Mouse (Mus musculus) adipocyte (in vitro differentiated cells): Measurements from ENCODE around the gene Spag6.

Experiments used
- DNase-seq: peaks from one replicate; pipeline ENCODE4 v3.0.0-alpha.2; 2016; ENCODE audit warnings: low spot score

Spag6 gene

DNA sequence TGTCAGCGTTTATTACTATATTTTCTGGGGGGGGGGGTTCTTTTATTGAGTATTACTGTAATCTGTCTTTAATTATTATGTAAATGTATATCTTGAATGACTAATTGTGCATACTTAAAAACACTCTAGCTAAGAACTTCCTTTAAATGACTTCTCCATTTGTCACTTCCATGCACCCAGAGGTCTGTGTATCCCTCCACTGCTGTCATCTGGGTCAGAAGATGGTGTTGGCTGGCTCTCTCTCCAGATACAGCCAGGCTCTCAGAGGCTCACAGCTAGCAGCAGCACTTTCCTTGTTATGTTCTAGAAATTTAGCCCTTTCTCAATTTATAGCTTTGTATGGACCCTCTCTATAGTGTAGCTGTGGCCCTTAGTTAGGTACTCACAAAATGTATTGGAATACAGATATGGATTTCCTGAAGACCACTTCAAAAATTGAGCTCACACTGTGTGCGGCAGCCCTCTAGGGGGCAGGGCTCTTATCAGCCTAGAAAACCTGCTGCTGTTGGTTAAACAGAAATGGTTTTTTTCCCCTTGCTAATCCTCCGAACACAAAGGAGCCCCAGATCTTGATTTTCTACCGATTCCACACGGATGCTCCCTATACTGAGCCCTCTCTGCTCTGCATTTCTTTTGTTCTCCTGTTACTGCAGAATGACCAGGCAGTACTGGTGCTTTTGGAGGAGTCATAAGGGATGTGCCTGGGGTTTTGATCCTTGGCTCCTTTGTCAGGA lies 40.7 kb downstream of the Spag6 start:
- DNase-seq: no peak

DNA sequence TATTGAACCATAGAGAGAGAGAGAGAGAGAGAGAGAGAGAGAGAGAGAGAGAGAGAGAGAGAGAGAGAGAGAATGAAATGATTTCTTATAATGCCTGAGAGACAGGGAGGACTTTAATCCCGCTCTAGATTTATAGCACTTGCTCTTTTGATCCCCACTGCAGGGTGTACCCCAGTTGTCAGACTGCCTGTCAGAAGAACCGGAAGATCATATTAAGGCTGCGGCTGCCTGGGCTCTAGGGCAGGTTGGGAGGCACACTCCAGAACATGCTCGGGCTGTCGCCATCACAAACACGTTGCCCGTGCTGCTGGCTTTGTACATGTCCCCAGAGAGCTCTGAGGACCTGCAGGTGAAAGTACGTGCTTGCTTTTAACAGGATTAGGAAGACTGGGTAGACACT lies 43.2 kb downstream of the Spag6 start:
- no peak for DNase-seq

DNA sequence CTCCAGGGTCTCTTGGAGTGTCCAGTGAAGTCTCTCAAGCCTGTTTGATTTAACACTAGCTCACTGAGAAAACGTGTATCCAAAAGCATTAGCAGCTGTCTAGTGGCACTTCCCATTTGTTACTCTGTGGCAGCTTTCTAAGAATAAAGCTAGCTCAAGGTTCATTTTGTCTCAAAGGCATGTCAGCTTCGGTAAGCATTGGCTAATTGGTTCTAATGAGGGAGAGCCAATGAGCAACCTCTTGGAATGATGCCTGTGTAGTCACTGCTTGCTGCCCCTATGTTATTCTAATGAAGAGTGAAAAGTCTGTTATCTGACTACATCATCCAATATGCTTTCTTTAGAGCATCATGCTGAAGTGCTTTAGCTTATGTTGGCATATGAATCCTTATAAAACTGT lies 45.4 kb downstream of the Spag6 start:
- DNase-seq: no peak

DNA sequence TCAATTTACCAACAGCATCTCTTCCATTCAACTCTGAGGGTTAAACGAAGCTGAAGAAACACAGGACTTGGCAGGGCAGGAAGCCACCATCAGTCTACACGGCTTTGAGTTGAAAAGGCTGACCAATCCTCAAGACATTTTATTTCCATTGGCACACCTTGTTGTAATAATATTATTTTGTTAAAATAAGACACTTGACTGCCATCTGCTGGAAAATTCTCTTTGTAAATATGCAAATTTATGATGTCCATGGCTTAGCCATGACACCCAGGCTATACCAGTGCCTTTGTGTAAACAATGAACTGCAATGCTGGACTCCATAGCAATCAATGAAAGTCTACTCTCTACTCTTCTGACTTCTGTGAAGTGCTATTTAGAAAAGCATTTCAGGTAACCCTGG lies 62.3 kb downstream of the Spag6 start:
- peak; percentile 73 for DNase-seq

DNA sequence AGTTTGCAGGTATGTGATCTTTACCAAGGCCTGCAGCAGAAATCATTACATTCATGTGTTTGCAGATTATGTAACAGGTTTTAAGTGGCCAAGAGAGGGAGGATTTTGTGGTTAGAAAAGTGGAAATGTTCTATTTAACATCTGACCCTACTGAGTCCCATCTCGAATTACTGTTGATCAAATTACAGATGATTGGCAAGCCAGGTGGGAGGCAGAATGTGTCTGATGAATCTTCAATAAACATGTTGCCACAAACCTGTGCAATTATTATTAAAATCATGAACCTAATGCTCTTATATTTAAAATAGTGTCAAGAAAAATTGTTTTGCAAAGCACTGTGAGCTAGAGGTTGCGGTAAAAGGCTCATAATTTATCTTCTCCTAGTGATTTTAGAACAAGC lies 71.0 kb downstream of the Spag6 start:
- DNase-seq: no peak

DNA sequence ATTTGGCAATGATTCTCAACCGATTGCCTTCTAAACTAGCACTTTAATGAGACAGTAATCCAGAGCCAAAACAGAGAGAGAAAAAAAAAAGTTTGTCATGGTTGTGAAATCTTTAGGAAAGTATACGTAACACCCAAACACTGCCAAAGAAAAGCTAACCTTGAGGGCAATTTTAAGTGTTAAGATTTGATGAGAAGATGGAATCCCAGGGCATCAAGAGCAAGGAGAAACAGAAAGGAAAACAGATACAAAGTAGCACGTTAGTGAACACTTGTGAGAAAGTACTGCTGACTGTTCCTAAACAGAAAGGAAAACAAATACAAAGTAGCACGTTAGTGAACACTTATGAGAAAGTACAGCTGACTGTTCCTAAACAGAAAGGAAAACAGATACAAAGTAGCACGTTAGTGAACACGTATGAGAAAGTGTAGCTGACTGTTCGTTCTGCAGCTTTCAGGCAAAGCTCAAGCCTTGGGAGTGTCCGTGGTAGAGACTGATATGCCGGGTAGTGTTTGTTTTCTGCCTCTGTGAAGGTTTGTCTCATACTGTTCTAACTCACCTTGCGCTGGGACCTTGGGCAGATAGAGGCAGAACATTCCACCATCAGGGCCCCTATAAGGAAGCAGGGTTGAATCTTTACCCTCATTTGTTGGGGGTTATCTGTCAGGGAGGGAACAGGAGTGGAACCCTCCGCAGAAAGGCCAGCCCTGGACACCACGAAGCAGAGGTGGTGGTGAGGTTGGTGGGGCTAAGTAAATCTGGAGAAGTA lies 71.8 kb downstream of the Spag6 start:
- peak; percentile 78 for DNase-seq

DNA sequence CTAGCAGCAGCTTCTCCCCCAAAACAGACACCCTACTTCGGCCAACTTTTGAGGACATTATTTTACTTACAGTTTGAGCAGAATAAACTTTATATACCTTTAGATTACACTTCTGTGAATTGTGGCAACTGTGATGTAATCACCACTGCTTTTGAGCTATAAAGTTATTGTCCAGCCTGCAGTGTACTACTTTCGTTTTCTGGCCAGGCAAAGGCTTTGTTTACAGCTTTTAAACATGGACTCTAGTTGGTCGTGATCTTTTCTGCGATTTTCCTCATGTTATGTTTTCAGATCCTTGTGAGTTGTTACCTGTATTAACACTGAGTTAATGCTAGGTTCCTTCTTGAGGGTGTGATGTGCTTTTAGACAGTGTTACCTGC lies 72.6 kb downstream of the Spag6 start:
- DNase-seq: peak; percentile 71

DNA sequence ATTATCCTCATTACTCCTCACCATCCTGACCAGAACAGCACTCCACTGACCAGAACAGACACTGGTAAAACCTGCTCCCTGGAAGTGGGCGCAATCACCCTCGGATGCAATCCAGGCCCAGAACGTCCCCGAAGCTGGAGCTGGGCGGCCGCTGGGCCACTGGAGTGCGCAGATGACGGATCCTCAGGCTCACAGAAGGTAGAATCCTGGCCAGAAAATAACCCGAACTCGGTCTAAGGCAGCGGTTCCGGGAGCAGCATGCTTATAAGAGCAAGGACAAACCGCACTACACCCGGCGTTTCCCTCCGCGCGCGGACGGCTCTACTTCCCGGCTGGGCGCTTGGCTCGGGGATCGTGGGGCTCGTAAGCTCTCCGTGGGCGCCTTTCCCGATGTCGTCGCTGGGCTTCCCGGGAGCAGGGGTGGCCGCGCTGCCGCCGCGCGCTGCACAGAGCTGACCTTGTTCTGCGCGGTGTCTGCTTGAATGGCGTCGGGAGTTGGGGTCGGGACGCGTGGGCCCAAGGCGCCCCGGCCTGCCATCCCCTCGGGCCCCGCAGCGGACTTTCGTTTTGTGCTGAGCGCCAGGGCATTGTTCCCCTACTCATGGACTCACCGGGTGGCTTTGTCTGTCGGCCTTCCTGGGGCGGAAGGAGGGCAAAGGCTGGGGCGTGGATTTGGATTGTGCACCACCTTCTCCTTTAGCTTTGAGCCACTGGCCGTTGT lies 73.1 kb downstream of the Spag6 start:
- peak; percentile 87 for DNase-seq

DNA sequence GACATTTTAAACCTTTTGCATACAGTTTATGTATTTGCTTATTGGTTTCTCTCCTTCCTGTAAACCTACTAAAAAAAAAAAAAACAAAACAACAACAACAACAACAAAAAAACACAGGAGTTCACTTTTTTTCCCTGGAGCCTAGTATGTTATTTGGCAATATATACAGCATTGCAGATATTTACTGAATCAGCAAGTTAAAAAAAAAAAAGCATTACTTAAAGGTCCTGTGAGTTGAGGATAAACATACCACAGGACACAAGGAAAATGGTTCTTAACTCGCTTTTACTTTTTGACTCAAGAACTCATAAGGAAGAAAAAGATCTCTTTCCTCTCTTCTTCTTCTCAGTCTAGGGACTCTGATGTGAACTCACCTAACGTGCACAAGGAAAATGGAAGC lies 74.6 kb downstream of the Spag6 start:
- DNase-seq: no peak

DNA sequence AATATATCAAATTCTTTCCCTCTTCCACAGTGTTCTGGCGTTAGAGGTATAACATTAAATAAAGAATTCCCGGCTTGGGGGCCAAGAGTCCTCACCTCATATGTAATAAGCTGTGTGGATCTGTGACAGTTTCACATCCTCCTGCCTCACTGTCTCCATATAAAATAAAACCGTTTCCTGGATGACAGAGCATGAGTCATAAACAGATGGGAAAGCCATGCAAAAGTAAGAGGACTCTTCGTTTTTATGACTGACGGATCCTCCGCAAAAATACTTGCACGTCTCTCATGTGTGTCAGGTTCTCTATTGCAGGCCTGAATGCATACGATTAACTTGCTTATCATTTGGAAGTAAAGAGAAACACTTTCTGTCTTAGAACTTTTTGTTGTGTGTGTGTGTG lies 78.6 kb downstream of the Spag6 start:
- DNase-seq: no peak

DNA sequence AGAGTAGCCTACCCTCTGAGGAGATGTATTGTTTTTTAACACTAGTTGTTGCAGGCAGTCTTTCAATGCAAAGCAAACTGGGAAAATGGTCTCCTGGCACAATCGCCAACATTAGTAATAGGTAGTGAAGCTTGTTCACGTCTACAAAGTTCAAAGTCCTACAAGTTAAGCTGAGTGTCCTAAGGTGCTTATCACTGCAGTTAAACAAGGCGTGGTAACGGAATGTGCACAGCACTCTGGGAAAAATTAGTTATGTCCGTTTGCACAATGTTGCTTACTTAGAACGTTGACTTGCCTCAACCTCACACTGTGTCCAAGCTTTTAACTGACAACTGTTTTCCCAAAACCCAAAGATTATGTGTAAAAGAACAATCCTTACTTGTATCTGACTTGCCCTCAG lies 80.5 kb downstream of the Spag6 start:
- DNase-seq: no peak

DNA sequence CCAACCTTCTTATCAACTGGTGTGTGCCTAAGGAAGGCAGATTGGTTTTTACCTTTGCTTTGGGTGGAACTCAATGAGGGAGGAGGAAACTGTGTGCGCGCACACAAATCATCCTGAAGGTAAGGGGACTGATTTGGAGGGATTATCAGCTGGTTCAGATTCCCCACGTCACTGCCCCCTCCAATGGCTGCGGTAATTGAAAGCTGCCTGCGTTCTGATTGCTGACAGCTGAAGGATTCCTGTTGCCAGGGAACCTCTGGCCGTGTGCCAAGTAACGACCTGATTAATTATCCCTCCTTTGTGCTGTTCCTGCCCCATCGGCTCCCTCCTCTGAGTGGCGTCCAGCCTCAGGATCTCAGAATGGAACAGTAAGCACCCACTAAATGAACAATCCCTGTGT lies 84.4 kb downstream of the Spag6 start:
- no peak for DNase-seq

DNA sequence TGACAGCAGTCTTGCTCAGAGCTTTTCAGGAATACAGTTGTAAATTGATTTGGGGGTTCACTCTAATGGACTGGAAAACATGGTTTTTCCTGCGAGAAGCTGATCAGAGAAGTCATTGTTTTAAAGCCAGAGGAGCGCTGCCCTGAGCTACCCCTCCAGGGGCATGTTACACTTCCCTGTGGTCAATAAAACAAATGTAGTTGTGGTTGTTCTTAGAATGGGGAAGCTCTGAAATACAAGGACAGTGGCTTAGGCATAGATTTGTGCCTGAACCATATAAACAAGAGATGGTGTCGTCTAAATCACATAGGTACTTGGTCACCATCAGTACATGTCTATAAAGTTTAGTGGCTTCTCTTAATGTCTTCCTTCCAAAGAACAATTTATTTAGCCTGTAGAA lies 86.0 kb downstream of the Spag6 start:
- no peak for DNase-seq

DNA sequence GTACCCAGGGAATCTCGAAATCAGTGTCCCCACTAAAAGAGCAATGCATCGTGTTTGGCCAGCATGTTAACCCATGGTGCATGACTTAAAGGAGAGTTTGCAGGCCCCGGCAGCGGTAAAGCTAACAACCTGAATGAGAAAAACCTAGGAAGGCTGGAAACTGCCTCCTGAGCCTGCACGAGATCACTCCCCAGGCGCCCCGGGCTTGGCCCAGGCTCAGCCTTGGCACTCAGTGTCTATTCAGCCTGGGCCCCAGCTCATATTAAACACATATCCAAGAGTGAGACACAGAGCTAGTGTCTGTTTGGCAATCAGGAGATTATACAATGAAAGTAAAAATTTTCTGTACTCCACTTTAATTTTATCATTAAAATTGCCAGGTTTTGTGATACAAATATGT lies 87.5 kb downstream of the Spag6 start:
- peak; percentile 23 for DNase-seq

DNA sequence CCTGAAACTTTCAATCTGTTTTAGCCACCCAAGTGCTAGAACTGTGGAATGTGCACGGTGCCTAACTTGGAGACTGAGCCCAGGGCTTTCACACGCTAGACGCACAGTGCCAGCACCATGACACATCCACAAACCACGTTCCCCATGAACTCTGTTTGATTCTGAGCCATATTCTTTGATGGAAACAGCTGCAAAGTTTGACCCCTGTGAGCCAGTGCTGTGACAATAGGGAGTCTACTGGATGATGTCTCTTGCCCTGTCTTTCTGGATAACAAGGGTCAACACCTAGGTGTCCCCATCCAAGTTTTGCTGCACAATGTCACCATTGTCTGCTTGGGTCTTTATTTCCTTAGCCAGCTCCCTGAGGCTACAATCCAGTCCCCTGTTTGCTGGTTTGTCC lies 100.4 kb downstream of the Spag6 start:
- DNase-seq: no peak

DNA sequence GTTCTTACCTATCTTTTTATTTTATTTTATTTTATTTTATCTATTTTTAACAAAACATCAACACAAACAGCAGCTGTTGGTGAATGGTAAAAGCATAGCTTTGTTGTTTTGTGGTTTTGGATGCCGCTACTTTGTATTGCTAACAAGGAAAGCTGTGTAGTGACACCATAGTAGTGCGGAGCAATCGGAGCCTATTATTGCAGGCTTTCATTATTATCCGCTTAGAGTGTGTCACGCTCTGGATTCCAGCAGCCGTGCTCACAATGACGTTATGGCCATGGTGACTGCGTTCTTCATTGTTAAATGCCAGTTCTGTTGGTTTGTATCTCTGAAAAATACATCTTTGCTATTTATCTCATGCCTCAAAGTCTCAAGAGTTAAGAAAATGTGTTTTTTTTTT lies 103.9 kb downstream of the Spag6 start:
- no peak for DNase-seq

DNA sequence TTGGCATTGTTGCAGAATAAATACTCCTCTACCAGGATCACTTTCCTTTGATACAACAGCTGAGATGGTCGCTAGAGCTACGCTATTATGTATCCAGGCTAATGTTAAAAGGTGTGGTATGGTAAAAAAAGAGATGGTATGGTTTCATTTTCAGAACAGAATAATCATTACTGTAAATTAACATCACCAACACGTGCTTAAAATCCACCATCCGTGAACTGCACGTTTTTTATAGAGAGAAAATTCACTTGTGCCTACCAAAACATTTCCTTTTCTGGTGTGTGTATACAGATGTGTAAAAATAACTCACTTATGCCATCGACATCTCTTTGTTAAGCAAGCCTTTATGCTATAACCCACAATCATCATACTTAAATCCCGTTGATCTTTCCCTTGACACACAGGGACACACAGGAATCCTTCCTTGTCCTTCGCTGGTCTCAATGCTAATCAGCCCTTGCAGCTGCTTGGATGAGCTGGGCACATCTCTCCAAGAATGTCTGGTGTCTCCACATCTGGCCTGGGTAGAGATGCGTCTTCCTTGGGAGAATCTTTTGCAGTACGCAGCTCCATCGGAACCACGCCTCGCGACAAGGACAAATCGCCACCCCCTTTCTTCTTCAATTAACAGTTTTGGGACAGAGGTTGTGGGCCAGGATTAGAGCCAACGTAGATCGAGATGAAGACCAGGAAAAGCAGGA lies 105.6 kb downstream of the Spag6 start:
- DNase-seq: no peak
